Mouse (Mus musculus) activated CD4-positive, CD25-positive, alpha-beta regulatory T cell, adult 4 months (primary cell): ENCODE data around the gene Cnr2. TPM values are rescaled to one million over a fixed set of nuclear protein-coding genes. Genes with fewer than 3 reads are reported as not detected.
"Not testable (repeated sequence)": the region's sequence is repeated elsewhere in the genome, so short reads cannot be mapped to it uniquely, and the experiment has no call there.

ENCODE experiments used
- ATAC-seq: one replicate; pipeline ENCODE4 v1.8.0; 2017
- polyA plus RNA-seq, 2 experiments: library from polyadenylated mRNA; unstranded; fragments of 100-300 nt; shearing (Covaris generic); gene quantifications; one replicate each; pipeline ENCODE4 v1.2.1; 2017

Gene Cnr2
- polyA plus RNA-seq, 2 experiments from 2014 or later, result 4.9 to 7.9 TPM

DNA sequence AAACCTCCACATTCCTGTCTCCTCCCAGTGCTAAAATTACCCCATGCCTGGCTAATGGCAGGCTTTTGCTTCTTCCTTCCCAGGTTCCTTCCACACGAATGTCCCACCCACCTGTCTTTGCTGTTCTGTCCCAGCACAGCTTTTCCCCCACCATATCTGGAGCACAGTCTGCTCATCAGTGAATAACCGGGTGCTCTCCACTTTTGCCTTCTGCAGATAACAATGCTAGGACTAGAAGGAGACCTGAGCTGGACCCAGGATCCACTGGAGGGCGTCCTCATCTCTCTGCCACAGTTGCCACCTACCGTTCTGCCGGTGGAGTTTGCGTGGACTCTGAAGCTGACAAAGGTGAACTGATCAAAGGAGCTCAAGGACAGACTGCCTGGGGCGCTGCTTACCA, 43.7 kb downstream of the Cnr2 start:
- ATAC-seq, result no peak

DNA sequence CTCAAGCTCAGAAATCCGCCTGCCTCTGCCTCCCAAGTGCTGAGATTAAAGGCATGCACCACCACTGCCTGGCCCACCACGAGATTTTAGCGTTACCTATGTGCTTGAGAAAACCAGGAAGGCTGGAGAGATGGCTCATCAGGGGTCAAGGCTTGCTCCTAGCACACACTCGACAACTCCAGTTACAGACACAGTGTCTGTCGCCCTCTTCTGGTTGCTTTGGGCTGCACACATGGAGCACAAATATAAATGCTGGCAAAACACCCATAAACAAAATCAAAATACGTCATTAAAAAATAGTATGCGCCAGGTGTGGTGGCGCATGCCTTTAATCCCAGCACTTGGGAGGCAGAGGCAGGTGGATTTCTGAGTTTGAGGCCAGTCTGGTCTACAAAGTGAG, 45.8 kb downstream of the Cnr2 start:
- not testable (repeated sequence) for ATAC-seq

GRCm38 (mm10) chr4:135942193-135942592, 47.0 kb downstream of the Cnr2 start:
- ATAC-seq, result no peak

DNA sequence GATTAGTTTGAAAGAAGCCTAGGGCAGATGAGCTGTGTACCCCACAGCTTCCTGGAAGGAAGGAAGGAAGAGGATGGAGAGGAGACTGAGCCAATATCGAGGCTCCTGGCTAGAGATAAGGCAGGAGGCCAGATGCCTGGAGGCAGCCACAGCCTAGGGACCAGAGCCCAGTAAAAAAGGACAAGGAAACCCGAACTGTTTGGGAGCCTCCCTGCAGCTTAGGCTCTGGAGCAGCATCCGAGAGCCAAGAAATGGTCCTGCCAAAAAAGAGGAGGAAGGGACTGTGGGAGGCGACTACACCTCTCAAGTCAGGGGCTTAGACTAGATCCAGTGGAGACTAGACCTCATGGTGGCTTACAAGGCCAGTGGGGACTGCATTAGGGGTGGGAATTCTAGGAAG, 48.2 kb downstream of the Cnr2 start:
- ATAC-seq, result no peak

DNA sequence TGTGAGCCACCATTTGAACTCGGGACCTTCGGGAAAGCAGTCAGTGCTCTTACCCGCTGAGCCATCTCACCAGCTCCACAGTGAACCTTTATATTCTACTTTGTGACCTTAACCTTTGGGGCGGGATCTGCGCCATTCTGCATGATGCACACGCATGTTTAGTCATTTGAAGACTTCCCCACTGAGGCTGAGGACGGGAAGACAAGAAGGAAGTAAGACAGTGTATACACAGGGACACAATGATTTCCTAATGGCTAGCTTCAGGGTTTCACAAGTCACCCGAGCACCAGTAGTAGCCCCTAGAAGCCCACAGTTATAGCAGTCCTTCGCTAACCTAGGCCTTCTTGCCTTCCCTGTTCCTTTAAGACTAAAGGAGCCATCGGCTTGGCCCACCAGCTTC, 50.5 kb downstream of the Cnr2 start:
- no peak for ATAC-seq

DNA sequence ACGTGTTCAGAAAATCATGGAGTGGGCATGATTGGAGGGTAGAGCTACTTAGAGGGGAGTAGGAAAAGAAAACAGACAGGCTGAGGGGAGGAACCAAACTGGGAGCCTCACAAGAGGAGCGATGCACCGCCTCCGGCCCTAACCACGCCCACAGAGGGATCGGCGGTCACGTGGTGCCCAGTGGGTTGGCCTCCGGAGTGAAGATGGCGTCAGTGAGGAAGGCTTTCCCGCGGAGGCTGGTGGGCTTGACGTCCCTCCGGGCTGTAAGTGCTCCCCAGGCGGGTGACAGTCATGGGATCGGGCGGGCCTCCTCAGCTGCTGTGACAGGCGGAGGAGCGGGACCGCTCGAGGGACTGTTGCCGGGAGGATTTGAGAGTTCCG, 51.1 kb downstream of the Cnr2 start, which contains the start of gene Hmgcl:
TSS of gene Hmgcl (plus strand) at position 171 of the 381 bp plus-strand sequence.
- ATAC-seq, result peak; percentile 99

DNA sequence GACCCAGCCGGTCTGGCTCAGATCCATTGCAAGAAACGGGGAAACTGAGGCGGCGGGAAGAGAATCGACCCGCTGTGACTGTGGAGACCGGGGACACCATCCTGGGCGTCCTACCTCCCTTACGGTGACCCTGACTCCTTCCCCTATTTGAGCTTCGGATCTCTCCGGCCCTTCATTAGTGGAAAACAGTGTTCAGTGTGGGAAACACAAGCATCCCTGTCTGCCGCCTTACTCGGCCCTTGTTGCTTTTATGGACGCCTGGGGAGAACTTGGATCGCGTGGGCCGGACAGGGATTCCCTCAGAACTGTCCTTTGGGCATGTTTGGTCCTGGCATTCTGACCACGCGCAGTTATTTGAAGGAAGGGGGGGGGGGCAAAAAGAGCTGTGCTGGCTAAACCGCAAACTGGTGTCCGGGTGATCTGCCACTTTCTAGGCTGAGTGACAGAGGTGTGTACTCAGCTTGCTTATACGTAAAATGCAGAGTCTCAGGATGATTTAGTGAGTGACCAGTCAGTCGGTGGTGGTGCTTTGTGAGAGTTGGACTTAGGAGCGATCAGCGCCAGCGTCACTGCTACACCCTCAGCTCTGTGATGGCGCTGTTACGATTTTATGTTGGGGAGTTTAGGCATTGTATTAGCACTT, 51.6 kb downstream of the Cnr2 start:
- no peak for ATAC-seq

DNA sequence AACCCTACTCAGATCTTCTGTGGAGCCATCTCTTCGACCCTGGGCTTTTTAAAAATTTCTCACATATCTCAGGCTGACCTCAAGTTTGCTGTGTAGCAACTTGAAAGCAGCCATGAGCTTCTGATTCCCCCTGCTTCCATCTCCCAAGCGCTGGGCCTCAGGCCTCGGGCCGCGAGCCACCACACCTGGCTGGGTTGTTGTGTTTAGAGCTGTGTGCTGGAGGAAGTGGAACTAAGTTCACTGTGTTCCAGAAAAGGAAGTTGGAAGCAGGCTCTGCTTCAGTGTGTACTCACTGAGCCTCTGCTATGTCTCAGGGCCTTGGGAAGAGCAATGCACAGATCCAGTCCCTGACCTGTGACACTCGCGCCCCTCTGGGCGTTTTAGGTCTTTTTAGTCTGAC, 52.9 kb downstream of the Cnr2 start:
- ATAC-seq, result no peak

DNA sequence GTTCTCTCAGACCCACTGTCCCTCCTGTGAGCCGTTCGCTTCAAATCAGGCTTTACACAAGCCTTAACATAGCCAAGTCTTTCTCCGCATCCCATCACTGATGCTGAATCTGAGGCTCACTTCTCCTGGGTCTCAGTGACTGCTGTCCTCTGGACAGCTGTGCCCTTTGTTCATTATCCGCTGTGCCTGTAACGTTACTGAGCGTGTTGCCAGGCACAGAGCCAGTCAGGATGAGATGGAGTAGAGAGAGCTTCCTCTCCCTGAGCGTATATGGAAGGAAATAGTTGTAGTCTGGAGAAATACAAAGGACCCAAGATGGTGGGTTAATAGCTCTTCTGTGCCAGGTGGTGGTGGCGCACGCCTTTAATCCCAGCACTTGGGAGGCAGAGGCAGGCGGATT, 54.3 kb downstream of the Cnr2 start:
- no peak for ATAC-seq

DNA sequence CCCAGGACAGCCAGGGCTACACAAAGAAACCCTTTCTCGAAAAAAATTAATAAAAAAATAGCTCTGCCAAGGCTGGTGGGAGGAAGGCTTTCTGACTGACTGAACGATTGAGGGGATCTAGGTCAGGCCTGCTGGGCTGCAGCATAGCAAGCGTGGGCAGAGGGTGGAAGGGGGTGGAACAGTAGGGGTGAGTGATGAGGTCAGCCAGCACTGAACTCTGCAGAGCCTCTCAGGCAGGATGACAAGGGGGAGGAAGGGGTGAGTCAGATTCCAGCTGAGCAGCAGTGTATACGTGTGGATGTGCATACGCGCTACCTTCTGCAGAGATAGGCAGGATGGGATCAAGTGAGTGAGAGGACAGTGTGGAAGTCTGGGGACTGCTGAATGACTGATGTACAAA, 54.7 kb downstream of the Cnr2 start:
- no peak for ATAC-seq

- no peak for ATAC-seq
These were observed 55.2 kb downstream of the Cnr2 start for GRCm38 (mm10) chr4:135950365-135950764.

DNA sequence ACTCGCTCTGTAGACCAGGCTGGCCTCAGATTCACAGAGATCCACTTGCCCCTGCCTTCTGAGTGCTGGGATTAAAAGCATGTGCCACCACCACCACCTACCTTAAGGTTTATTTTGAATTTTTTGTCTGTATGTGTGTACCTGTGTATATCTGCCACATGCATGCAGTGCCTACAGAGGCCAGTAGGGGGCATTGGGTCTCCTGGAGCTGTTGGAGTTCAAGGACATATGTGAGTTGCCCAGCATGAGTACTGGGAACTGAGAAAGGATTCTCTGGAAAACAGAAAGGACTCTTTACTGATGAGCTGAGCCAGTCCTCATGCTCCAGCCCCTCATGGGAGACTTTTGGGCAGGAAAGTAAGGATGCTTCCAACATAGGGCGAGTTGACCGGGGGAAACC, 56.3 kb downstream of the Cnr2 start:
- no peak for ATAC-seq

GRCm38 (mm10) chr4:135953179-135953578, 58.0 kb downstream of the Cnr2 start:
- no peak for ATAC-seq

- ATAC-seq, result peak; percentile 57
These were observed 59.0 kb downstream of the Cnr2 start for GRCm38 (mm10) chr4:135954241-135954640.

- ATAC-seq, result no peak
These were observed 60.7 kb downstream of the Cnr2 start for GRCm38 (mm10) chr4:135955886-135956285.

- no peak for ATAC-seq
These were observed 63.2 kb downstream of the Cnr2 start for GRCm38 (mm10) chr4:135958354-135958753.

DNA sequence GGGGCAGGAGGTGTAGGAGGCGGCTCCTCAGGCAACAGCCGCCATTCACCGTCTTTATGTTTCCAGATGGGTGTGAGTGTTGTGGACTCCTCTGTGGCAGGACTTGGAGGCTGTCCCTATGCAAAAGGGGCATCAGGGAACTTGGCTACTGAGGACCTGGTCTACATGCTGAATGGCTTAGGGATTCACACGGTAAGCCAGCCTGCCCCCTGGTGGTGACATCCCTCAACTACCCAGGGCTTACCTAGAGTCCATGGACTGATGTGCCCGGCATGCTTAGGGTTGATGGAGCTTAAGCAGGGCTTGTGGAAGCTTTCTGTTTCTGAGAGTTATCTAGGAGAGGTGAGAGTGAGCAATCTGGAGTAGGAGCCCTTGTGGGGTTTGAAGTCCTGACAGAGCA, 65.5 kb downstream of the Cnr2 start:
- ATAC-seq, result no peak

- ATAC-seq, result no peak
These were observed 66.5 kb downstream of the Cnr2 start for GRCm38 (mm10) chr4:135961709-135962108.

GRCm38 (mm10) chr4:135962198-135962597, 67.0 kb downstream of the Cnr2 start:
- no peak for ATAC-seq

- ATAC-seq, result no peak
These were observed 67.8 kb downstream of the Cnr2 start for GRCm38 (mm10) chr4:135962946-135963345.

DNA sequence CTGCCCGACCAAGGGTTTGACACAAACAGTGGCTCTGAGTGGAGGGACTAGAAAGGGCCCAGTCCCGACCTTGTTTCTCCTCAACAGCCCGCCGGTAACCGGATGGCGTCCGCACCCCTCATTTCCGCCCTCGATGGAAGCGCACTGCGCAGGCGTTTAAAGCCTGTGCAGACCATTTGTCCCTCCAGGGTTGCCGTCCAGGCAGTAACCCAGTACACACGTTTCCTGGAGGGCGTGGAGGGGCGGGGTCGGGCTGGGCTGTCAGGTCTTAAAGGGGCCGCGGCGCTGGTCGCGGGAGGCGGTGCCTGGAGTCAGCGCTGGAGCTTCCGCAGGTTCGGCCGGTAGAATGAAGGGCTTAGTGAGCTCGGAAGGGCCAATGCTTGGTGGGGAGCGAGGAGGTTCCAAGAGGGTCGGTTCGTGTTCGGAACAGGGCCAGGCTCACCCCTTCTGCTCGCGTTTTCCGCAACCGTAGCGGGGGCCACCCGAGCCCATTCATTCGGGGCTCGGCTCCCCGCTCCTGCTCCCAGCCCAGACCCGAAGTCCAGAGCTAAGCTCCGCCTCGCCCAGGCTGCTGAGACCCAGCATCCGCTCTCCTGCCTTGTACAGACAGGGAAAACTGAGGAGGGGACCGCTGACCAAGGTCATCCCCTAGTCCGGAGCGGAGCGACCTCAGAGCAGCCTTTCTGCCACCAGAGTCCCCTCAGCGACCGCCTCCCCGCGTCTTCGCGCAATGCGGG, 68.4 kb downstream of the Cnr2 start, which contains the start of gene Gale:
TSS of gene Gale (plus strand) at position 271 of the 737 bp plus-strand sequence.
- ATAC-seq, result peak; percentile 84

DNA sequence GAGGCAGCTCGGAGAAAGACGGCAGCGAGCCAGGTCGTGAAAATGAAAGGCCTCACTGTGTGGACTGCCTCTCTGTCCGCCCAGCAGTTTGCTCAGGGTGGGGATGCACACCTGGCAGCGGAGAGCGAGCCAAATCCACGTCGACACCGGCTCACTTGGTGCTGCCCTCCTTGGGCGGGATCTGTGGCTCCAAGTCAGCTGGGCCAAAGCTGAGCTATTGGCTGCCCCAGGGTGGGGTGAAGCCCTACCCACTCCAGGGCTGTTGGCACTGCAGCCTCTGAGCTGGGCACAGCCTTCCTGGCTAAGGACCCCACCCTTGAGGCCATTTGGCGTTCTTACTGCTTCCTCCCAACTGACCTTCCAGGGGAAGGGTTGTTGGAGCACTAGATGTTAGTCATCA, 69.2 kb downstream of the Cnr2 start:
- no peak for ATAC-seq

DNA sequence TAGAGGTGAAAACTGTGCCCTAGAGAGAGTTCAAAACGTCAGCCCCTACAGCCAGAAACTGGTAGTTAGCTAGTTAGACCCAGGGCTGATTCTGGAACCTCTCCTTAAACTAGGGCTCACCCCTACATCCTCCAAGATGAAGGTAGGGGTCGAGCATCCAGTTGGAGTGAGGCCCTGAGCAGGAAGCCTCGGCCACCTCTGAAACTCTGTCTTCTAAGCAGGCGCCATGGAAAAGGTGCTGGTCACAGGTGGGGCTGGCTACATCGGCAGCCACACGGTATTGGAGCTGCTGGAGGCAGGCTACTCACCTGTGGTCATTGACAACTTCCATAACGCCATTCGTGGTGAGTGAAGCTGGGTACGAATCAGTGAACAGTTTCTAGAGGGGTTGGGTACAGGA, 69.9 kb downstream of the Cnr2 start:
- no peak for ATAC-seq

DNA sequence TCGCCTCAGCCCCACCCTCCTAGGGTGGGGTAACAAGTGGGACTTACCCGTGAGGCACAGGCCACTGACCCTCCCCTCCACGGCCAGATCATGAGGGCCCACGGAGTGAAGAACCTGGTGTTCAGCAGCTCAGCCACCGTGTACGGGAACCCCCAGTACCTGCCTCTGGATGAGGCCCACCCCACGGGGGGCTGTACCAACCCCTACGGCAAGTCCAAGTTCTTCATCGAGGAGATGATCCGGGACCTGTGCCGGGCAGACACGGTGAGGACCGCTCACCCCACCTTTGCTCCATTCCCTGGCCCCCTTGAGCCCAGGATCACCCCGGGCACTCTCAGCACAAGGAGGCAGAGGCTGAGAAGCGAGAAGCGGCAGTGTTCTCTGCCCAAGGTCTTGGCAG, 71.1 kb downstream of the Cnr2 start:
- no peak for ATAC-seq
